Mouse (Mus musculus) urinary bladder, postnatal 14 days (tissue): ENCODE data around the gene D1Ertd622e.

Experiments used
- DNase-seq: peaks from one replicate; pipeline ENCODE4 v3.0.0; 2021; ENCODE audit warnings: low spot score

D1Ertd622e gene

GRCm38 (mm10) chr1:97661406-97662241 is at the start of gene D1Ertd622e:
Gene D1Ertd622e (minus strand): TSS chr1:97662074.
- peak; percentile 80 for DNase-seq

GRCm38 (mm10) chr1:97710520-97710919 is 48.6 kb upstream of the D1Ertd622e start:
- no peak for DNase-seq

GRCm38 (mm10) chr1:97705389-97705788 is 43.5 kb upstream of the D1Ertd622e start:
- no peak for DNase-seq

GRCm38 (mm10) chr1:97704646-97705045 is 42.8 kb upstream of the D1Ertd622e start:
- no peak for DNase-seq

- DNase-seq: no peak
These were observed 37.2 kb upstream of the D1Ertd622e start for GRCm38 (mm10) chr1:97698956-97699570.

- DNase-seq: no peak
These were observed 35.4 kb upstream of the D1Ertd622e start for GRCm38 (mm10) chr1:97697273-97697672.

GRCm38 (mm10) chr1:97693825-97694224 is 32.0 kb upstream of the D1Ertd622e start:
- no peak for DNase-seq

GRCm38 (mm10) chr1:97688756-97689155 is 26.9 kb upstream of the D1Ertd622e start:
- DNase-seq: peak; percentile 37

- DNase-seq: no peak
These were observed 14.8 kb upstream of the D1Ertd622e start for GRCm38 (mm10) chr1:97676526-97677177.

- DNase-seq: no peak
These were observed 14.2 kb upstream of the D1Ertd622e start for GRCm38 (mm10) chr1:97676115-97676514.

GRCm38 (mm10) chr1:97672849-97673248 is 11.0 kb upstream of the D1Ertd622e start:
- peak; percentile 11 for DNase-seq

GRCm38 (mm10) chr1:97667288-97667687 is 5.4 kb upstream of the D1Ertd622e start:
- DNase-seq: no peak

GRCm38 (mm10) chr1:97662324-97662723 is 450 bp upstream of the D1Ertd622e start:
- no peak for DNase-seq

GRCm38 (mm10) chr1:97660687-97661405 is 1.0 kb downstream of the D1Ertd622e start:
- DNase-seq: peak; percentile 65

- no peak for DNase-seq
These were observed 2.5 kb downstream of the D1Ertd622e start for GRCm38 (mm10) chr1:97659405-97659804.

GRCm38 (mm10) chr1:97657786-97658185 is 4.1 kb downstream of the D1Ertd622e start:
- DNase-seq: no peak

GRCm38 (mm10) chr1:97657201-97657600 is 4.7 kb downstream of the D1Ertd622e start:
- no peak for DNase-seq

GRCm38 (mm10) chr1:97654397-97654975 is 7.4 kb downstream of the D1Ertd622e start:
- DNase-seq: no peak

- no peak for DNase-seq
These were observed 11.2 kb downstream of the D1Ertd622e start for GRCm38 (mm10) chr1:97650553-97651123.

GRCm38 (mm10) chr1:97650072-97650471 is 11.8 kb downstream of the D1Ertd622e start:
- no peak for DNase-seq

GRCm38 (mm10) chr1:97647037-97647436 is 14.8 kb downstream of the D1Ertd622e start:
- DNase-seq: no peak
